Mouse (Mus musculus) lung, embryonic 16.5 days (tissue): ENCODE results near the gene Galnt10. TPM values are rescaled to one million over a fixed set of nuclear protein-coding genes. Genes with fewer than 3 reads are reported as not detected.

Source experiments
- ATAC-seq: fragments of 200-750 bp; cut with Nextera tagmentation; 2 replicates; pipeline ENCODE4 v1.8.0; 2017; ENCODE audit warnings: low read depth, mild to moderate bottlenecking, moderate library complexity
- H3K27ac ChIP-seq: fragments of 300-500 bp; sonication (generic); 2 replicates; pipeline ENCODE4 v1.5.1; 2014; ENCODE audit warnings: mild to moderate bottlenecking, control low read depth, low read length
- H3K27me3 ChIP-seq: fragments of 300-500 bp; sonication (generic); 2 replicates; pipeline ENCODE4 v1.6.1; 2014; ENCODE audit warnings: low read depth, low read length, mixed read lengths; ENCODE audit not compliant: control insufficient read depth, insufficient read depth
- H3K36me3 ChIP-seq: fragments of 300-500 bp; sonication (generic); 2 replicates; pipeline ENCODE4 v1.6.1; 2014; ENCODE audit warnings: low read length; ENCODE audit not compliant: control insufficient read depth, insufficient read depth
- H3K4me1 ChIP-seq: fragments of 300-500 bp; sonication (generic); replicated peaks from 2 replicates; pipeline ENCODE4 v1.6.1; 2014; ENCODE audit warnings: low read length, mixed read lengths; ENCODE audit not compliant: control insufficient read depth, insufficient read depth
- H3K4me2 ChIP-seq: fragments of 300-500 bp; sonication (generic); 2 replicates; pipeline ENCODE4 v1.6.1; 2014; ENCODE audit warnings: low read depth, low read length, control low read depth
- H3K4me3 ChIP-seq: fragments of 300-500 bp; sonication (generic); 2 replicates; pipeline ENCODE4 v1.5.1; 2014; ENCODE audit warnings: mild to moderate bottlenecking, low read length, control low read depth
- H3K9ac ChIP-seq: fragments of 300-500 bp; sonication (generic); 2 replicates; pipeline ENCODE4 v1.6.1; 2014; ENCODE audit warnings: low read length, control low read depth
- H3K9me3 ChIP-seq: fragments of 300-500 bp; sonication (generic); 2 replicates; pipeline ENCODE4 v1.6.1; 2016; ENCODE audit warnings: low read length; ENCODE audit not compliant: control insufficient read depth
- WGBS: fragments of 180-500 bp; shearing (Covaris S2); extraction: QIAGEN DNeasy Blood & Tissue Kit; methylation state at CpG from one replicate; pipeline ENCODE4 v1.1.7; 2014; 5-methylcytosine and 5-hydroxymethylcytosine counted together
- polyA plus RNA-seq: library from polyadenylated mRNA; unstranded; fragments of >200 nt; fragmentation: Nextera tagmentation; extraction: Ambion mirVana; gene quantifications from 2 replicates; pipeline ENCODE4 v1.2.1, GENCODE M21; 2015

Galnt10 gene
- polyA plus RNA-seq, 1 experiment from 2014 or later = 12.8 TPM

GRCm38 (mm10) chr11:57653796-57654195, 8.6 kb downstream of the Galnt10 start:
- Histone ChIP-seq H3K9ac (no peak overlapping the region), H3K4me2 (no peak overlapping the region), H3K36me3 (no peaks in the 10 kb centered on the region), H3K27ac (no peak overlapping the region), H3K27me3 (no peaks in the 10 kb centered on the region), H3K4me1 (peaks cover 9% of the 10 kb centered on the region), H3K9me3 (no peaks in the 10 kb centered on the region), H3K4me3 (no peak overlapping the region)
- no peak for ATAC-seq
- WGBS = 76% methylated on average over 5 of the region's 5 CpGs

GRCm38 (mm10) chr11:57654386-57654785, 9.1 kb downstream of the Galnt10 start:
- WGBS = 49% methylated on average over 4 of the region's 4 CpGs
- Histone ChIP-seq H3K9ac (no peak overlapping the region), H3K36me3 (no peaks in the 10 kb centered on the region), H3K27ac (no peak overlapping the region), H3K9me3 (no peaks in the 10 kb centered on the region), H3K27me3 (no peaks in the 10 kb centered on the region), H3K4me2 (no peak overlapping the region), H3K4me1 (peaks cover 9% of the 10 kb centered on the region), H3K4me3 (no peak overlapping the region)
- ATAC-seq = no peak

- WGBS = 38% methylated on average over 5 of the region's 5 CpGs
- ATAC-seq = peak; percentile 53
- Histone ChIP-seq H3K9ac (no peak overlapping the region), H3K9me3 (no peaks in the 10 kb centered on the region), H3K4me1 (peaks cover 9% of the 10 kb centered on the region), H3K27ac (no peak overlapping the region), H3K4me3 (no peak overlapping the region), H3K36me3 (no peaks in the 10 kb centered on the region), H3K4me2 (no peak overlapping the region), H3K27me3 (no peaks in the 10 kb centered on the region)
Measured at GRCm38 (mm10) chr11:57654977-57655397, 9.7 kb downstream of the Galnt10 start.

GRCm38 (mm10) chr11:57655669-57656325, 10.6 kb downstream of the Galnt10 start:
- WGBS = 57% methylated on average over 10 of the region's 10 CpGs
- no peak for ATAC-seq
- no peak overlapping the region for H3K4me3 ChIP-seq
- H3K27me3 ChIP-seq = no peaks in the 10 kb centered on the region
- H3K4me2 ChIP-seq = no peak overlapping the region
- H3K27ac ChIP-seq = no peak overlapping the region
- H3K9ac ChIP-seq = no peak overlapping the region
- H3K36me3 ChIP-seq = no peaks in the 10 kb centered on the region
- H3K4me1 ChIP-seq = peaks cover 9% of the 10 kb centered on the region
- H3K9me3 ChIP-seq = no peaks in the 10 kb centered on the region

GRCm38 (mm10) chr11:57656602-57657275, 11.5 kb downstream of the Galnt10 start:
- Histone ChIP-seq H3K9ac (no peak overlapping the region), H3K4me1 (peaks cover 7% of the 10 kb centered on the region), H3K9me3 (no peaks in the 10 kb centered on the region), H3K27me3 (no peaks in the 10 kb centered on the region), H3K36me3 (no peaks in the 10 kb centered on the region), H3K27ac (no peak overlapping the region), H3K4me2 (no peak overlapping the region), H3K4me3 (no peak overlapping the region)
- no peak for ATAC-seq
- 63% methylated on average over 8 of the region's 8 CpGs for WGBS

- Histone ChIP-seq H3K27ac (no peak overlapping the region), H3K4me1 (peaks cover 7% of the 10 kb centered on the region), H3K4me2 (no peak overlapping the region), H3K9ac (no peak overlapping the region), H3K4me3 (no peak overlapping the region), H3K9me3 (no peaks in the 10 kb centered on the region), H3K36me3 (no peaks in the 10 kb centered on the region), H3K27me3 (no peaks in the 10 kb centered on the region)
- 81% methylated on average over 9 of the region's 9 CpGs for WGBS
- no peak for ATAC-seq
Measured at GRCm38 (mm10) chr11:57657370-57658072, 12.3 kb downstream of the Galnt10 start.

GRCm38 (mm10) chr11:57658214-57658613, 13.0 kb downstream of the Galnt10 start:
- ATAC-seq = no peak
- H3K9me3 ChIP-seq = no peaks in the 10 kb centered on the region
- H3K36me3 ChIP-seq = no peaks in the 10 kb centered on the region
- H3K27me3 ChIP-seq = no peaks in the 10 kb centered on the region
- no peak overlapping the region for H3K9ac ChIP-seq
- no peak overlapping the region for H3K4me2 ChIP-seq
- peaks cover 7% of the 10 kb centered on the region for H3K4me1 ChIP-seq
- H3K27ac ChIP-seq = no peak overlapping the region
- H3K4me3 ChIP-seq = no peak overlapping the region
- 75% methylated on average over 3 of the region's 3 CpGs for WGBS

- no peak overlapping the region for H3K4me2 ChIP-seq
- H3K9me3 ChIP-seq = no peaks in the 10 kb centered on the region
- H3K27me3 ChIP-seq = no peaks in the 10 kb centered on the region
- 90% methylated on average over 6 of the region's 6 CpGs for WGBS
- ATAC-seq = no peak
- H3K4me1 ChIP-seq = peaks cover 7% of the 10 kb centered on the region
- no peak overlapping the region for H3K4me3 ChIP-seq
- no peaks in the 10 kb centered on the region for H3K36me3 ChIP-seq
- H3K27ac ChIP-seq = no peak overlapping the region
- H3K9ac ChIP-seq = no peak overlapping the region
Measured at GRCm38 (mm10) chr11:57658751-57659150, 13.5 kb downstream of the Galnt10 start.

- Histone ChIP-seq H3K9me3 (no peaks in the 10 kb centered on the region), H3K27ac (no peak overlapping the region), H3K27me3 (no peaks in the 10 kb centered on the region), H3K4me1 (no peaks in the 10 kb centered on the region; the same call in 1 of the 2 replicates), H3K4me2 (no peak overlapping the region), H3K36me3 (no peaks in the 10 kb centered on the region), H3K9ac (no peak overlapping the region), H3K4me3 (no peak overlapping the region)
- WGBS = 88% methylated on average over 4 of the region's 4 CpGs
- ATAC-seq = no peak
Measured at GRCm38 (mm10) chr11:57660156-57660555, 14.9 kb downstream of the Galnt10 start.
